Mouse (Mus musculus) G1E (cell line): ENCODE measurements at regions not wholly inside any gene's neighbourhood (a gene's known extent, or its start where the extent isn't known, plus 50 kb on each side); places are given as distances from the start of the nearest gene placed in this dataset.

Experiments
- CTCF ChIP-seq: IDR thresholded peaks from 2 replicates; pipeline ENCODE4 v1.5.1; 2012; ENCODE audit warnings: low read depth, low read length, inconsistent platforms, mixed read lengths
- GATA2 ChIP-seq: IDR thresholded peaks from 2 replicates; pipeline ENCODE4 v1.6.1; 2012; ENCODE audit warnings: low read depth, low read length, inconsistent platforms, borderline replicate concordance
- POLR2AphosphoS5 ChIP-seq: IDR thresholded peaks from 2 replicates; pipeline ENCODE4 v1.6.1; 2012; ENCODE audit warnings: low read depth, low read length, inconsistent platforms; ENCODE audit not compliant: insufficient replicate concordance

- TF ChIP-seq POLR2AphosphoS5 (no peak), CTCF (no peak), GATA2 (no peak)
Observed at GRCm38 (mm10) chr7:133497551-133497950, 104.4 kb downstream of the Tex36 start.
